Mouse (Mus musculus) c-Kit-positive CD71-positive TER-119-positive erythroid progenitor cells, embryonic 14.5 days (primary cell): ENCODE measurements at regions not wholly inside any gene's neighbourhood (a gene's known extent, or its start where the extent isn't known, plus 50 kb on each side); places are given as distances from the start of the nearest gene placed in this dataset.
A peak's percentile ranks its signal among the peaks of the same experiment; 100 is the strongest.

Experiments
- DNase-seq: peaks from one replicate; pipeline ENCODE4 v3.0.0-alpha.2; 2013; ENCODE audit warnings: low spot score

DNA sequence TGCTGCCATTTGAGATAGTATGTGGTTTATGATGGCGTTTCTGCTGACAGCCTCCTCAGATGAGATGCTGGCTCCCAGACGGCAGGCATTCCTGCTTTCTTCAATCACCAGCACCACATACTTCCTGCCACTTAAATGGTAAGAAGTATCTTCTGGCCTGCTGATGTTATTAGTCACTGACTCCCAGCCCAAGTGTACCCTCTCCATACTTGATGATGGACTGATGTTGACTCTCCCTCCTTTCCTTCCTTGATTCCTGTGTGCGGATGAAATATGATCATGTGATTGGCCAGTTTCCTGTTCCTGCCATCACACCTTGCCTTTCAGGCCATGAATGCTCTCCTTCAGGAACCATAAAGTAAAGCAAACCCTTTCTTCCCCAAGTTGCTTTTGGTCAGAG is 50.8 kb upstream of the Rpl10-ps3 start:
- no peak for DNase-seq

DNA sequence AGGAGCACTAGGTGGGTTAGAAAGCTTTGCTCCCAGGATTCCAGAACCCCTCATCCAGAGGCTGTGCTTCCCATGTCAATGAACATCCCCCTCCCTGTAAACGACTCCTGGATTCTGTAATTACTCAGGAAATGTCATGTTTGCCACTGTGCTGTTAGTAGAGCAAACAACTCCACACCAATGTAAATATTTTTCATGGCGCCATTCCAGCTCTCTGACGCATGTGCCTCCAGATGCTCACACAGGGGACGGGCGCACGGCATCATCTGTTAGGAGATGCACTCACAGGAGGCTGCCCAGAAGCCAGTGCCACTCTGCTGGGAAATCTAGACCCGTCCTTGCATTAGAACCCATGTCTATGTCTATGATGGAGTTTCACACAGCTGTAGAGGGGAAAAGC is 51.3 kb upstream of the Rpl10-ps3 start:
- no peak for DNase-seq

DNA sequence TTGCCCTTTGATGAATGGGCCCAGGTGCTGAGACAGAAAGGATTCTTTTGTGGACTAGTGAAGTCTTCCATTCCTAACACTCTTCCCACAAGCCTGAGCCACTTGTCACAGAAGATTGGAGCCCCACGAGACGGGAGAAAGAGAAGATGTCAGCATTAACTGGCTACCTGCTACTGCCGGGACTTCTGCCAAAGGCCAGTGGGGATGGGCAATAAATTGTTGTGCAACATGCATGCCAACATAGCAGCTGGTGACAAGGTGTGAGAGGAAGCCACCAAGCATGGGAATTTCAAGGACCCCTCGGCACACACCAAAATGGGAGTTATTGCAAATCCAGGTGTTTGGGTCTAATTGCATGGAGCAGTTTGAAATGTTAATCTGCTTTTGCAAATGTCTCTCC is 63.6 kb upstream of the Rpl10-ps3 start:
- no peak for DNase-seq

DNA sequence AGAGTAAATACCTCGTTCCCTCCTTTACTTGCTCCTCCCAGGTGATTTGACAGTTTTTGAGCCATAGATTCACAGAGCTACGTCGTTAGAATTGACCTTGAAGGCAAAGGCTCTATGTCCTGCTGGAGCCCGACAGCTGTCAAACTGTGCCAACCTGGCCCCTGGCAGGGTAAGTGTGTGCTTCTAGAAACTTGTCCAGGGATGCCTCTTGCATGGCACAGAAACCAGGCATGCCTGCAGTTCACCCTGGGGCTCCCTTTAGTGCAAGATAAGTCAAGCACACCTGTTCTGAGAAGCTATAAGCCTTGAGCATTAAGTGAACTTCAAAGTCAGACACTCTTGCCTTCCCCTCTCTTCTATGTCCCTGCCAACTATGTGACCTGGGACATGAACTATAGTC is 64.1 kb upstream of the Rpl10-ps3 start:
- DNase-seq: no peak

DNA sequence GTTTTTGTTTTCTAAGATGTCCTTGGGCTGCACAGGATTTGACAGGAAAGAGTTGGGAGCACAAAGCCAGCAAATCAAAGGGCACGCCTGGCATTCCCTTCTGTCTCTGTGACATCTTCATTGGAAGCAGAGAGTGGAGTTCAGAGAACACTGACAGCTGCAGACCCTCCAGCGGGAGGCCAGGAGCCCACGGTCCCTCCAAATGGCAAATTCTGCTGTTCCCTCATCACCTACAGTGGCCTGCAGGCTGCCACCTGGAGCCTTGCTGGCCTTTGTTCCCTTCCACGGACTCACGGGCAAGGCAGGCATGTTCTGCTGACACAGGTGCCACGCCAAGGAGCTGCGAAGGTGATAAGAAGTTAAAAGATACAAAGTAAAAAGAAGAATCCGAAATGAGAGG is 68.2 kb upstream of the Rpl10-ps3 start:
- DNase-seq: no peak

DNA sequence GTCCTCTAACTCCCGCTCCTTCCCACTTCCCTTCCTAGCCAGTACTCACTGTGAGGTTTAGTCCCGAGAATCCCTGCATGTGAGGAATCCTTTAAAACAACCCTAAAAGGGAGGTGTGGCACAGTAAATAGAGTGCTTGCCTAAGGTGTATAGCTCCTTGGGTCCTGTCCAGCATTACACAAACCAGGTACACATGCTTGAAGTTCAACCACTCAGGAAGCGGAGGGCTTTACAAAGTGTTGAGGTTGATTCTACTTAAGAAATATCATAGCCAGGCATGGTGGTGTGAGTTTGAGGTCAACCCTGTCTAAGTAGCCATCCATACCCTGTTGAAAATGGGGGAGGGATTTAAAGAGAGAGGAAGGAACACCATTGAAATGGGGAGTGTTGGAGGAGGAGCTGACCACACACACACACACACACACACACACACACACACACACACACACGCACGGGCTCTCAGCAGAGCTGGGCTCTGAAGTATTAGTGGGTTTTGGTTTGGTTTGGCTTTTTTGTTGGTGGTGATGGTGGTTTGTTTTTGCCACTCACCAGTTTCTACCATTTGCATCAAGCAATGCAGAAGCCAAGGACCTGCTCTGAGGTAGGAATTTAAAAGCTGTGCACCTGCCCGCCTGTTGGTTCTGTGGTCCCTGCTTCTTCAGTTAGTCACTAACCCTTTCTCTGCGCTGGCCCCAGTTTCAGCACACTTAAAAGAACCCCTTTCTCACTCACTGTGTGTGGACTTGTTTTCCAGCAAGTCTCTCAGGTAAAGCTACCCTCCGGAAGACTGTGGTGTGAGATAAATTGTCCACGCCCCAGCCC is 69.0 kb upstream of the Rpl10-ps3 start:
- no peak for DNase-seq

DNA sequence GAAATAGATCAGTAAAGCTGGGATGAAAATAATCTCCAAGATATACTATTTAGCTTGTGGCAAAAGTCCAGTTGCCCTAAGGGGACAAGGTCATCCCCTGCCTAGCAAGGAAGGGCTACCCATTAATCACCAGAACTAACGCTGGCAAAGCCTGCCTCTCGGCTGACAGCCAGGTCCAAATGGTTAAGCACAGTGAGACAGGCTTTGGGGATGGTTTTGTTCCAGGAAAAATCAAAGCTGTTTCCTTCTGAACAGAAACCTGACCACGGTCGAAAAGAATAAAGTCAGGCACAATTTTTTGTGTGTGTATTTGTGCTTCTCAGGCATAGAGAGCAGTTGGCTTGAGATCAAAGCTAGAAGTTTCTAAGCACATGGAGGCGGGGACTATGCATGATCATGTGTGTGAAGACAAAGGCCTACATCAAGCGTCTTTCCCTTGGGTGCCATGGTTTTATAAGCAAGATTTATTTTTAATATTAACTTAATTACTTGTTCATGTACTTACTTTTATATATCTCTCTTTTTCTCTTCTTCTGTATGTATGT is 70.1 kb upstream of the Rpl10-ps3 start:
- DNase-seq: no peak

DNA sequence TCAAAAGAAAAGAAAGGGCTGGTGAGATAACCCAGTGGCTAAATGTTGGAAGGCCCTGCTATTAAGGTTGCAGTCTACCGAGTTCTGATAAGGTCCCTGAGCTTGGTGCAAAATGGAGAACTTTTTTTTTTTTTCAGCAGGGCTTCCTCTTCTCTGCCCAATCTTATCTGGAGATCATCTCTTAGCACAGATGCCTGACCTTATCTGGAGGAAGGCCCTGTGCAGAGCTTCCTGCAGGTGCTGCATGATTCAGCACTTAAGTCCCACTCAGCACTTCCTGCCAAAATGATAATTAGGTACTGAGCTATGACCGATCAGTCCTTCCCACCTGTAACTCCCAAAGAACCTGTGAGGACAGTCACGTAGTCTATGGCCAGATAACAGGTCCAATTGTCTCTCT is 71.9 kb upstream of the Rpl10-ps3 start:
- no peak for DNase-seq

DNA sequence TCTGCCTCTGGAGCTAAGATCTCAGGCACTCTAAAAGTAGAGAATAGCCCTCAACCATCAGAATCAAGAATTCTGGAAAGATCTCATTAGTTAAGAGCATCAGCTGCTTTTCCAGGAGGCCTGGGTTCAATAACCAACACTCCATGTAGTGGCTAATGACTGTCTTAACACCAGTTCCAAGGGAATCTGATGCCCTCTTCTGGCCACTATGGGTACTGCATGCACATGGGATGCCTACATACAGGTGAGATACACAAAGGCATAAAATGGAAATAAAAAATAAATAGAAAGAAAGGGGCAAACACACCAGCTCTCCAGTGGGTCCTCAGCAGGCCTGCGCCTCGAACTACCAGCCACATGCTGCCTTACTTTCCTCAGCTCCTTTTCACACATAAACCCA is 73.3 kb upstream of the Plet1 start:
- DNase-seq: peak; percentile 11

DNA sequence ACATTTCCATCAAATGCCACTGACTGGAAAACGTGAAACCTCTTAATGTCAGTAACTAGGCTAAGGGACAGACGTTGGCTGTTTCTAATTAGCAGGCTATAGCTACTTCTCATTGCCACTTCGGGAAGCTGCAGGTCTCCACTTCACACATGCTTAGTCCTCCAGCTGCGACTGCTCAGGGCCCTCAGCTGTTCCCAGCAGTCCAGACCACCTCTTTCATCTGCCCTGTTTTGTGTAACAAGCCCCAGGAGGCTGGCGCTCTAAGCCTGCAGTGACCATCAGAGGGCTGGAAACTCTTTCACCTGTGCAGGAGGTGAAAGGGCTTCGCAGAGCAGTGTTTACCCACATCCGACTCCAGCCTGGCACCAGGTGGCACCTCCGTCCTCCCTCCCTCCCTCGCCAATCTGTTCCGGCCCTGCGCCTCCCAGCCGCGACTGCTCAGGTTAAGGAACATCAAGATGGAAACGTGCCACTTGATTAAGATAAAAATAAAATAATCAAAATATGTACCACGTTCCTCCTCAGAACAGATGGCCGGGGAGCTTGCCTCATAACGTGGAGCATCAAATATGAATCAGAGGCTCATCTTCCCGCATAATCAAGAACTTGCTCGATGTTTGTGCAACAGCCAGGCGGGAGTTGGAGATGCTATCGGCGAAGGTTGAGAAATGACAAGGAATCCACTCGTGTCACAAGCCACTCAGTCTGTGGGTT is 72.6 kb upstream of the Plet1 start:
- DNase-seq: no peak

DNA sequence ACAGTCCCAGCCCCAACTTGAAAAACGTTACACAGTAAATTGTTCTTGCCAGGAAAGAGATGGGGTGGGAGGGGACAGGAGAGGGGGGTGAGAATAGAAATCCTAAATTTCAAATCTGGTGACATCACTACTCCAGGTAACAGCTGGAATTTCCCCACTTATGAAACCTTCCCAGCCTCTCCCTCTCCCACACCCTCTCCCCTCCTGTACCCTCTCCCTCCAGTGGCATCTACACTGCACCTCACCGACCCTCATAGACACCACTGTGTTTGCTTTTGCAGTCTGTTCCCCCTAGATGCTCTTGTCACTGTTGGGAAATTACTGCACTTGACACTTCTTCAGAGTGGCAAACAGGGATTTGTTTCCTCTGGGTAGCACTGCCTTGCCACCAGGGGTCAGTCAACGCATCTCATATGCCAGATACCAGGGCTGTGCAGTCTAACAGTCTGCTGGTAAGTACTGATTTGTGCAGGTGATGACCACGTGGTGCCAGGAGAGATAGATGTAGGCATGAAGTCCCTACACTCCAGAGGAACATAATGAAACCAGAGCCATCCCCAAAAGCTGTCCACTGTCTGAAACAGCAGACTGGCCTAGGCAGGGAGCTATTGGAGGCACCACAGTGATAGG is 68.3 kb upstream of the Plet1 start:
- no peak for DNase-seq

DNA sequence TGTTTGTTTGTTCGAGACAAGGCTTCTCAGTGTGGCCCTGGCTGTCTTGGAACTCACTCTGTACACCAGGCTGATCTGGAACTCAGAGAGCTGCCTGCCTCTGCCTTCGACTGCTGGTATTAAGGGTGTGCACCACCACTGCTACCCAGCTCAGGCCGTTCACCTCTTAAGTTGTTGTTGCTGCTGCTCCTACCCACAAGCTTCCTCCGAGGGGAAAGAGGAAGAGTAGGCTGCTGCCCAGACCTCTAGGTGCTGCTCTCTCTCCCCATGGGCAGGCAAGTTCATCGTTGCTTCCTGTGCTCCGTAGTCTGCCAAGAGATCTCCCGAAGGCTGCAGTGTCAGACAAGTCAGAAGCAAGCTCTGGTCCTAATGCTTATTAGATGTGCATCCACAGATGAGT is 64.2 kb upstream of the Plet1 start:
- no peak for DNase-seq

DNA sequence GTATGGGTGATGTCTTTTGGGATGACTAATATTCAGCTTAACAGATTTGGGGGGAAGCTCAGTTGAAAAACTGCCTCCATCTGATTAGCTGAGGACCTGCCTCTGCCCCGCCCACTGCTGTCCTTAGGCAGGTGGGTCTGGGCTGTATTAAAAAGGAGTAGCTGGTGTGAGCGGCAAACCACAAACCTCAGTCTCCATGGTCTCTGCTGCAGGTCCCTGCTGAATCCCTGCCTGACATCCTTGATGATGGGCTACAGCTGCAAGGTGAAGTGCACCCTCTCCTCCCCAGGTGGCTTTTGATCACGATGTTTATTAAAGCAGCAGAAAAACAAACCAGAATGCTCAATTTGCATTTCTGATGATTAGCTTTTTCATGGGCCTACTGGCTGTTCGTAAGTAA is 60.8 kb upstream of the Plet1 start:
- DNase-seq: no peak

DNA sequence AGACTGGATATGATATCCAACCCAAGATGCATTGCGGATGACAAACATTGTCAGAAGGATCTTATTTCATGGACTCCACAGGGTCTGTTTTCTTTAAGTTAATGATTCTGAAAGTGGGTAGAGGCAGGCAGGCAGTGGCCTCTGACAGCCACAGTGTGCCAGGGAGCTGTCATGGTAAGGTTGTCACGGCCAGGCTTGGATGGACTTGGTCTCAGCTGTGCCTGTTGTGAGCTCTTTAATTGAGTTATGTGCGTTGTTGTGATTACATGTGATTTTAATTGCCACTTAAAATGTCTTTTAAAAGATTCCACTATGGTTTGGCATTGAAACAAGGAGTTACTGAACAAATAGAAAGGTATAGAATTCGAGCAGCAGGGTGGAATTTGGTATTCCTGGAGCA is 60.3 kb upstream of the Plet1 start:
- no peak for DNase-seq

DNA sequence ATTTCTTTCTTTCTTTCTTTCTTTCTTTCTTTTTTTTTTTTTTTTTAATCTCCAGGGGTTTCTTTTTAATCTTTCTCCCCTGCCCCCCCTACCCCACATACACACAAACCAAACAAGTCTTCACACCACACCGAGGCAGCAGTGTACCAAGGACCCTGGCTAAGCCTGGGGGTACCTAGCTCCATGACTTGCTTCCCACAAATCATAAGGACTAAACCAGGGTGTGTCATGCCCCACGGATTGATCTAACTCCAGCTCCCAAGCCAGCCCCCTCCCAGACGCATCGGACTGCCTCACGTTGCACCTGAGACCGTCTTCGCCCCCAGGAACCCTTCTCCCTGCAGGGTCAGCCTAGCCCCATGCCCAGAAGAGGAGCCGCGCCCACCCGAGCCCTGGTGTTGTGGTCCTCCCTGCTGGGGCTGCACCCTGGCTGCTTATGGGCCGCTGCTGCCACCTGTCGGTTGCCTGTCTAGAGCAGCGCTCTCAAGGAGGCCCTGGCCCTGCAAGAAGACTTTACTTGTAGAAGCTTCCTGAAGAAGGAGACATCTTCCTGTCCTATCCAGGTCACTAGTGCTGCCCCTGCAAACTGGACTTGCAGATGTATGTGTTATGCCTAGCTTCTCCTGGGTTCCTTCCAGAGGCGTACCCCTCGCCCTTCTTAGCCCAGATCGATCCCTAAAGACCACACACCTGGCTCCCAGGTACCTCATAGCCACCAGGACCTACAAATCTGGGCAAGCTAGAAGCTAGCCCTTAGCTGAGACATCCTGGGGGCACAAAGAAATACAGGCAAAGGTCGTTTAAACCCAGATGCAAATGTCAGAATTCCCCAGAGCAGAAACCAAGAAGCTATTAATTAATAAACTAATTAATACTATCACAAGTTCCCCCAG is 56.2 kb upstream of the Plet1 start:
- no peak for DNase-seq

DNA sequence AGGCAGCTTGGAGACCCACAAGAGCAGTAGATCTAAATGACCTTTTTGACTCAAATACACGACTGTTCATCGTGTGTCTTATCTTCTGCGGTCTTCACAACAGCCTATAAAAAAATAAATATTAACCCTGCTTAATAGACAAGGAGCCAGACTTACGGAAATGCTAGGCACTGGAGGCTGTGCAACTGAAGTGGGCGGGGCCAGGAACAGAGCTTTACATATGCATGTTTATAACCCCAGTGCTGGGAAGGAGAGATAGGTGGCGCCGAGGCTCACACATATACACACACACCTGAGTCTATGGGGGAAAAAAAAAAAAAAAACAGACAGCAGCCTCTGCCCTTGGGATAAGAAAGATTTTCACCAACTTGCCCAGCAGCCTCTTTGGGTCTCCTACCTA is 55.6 kb upstream of the Plet1 start:
- DNase-seq: no peak

DNA sequence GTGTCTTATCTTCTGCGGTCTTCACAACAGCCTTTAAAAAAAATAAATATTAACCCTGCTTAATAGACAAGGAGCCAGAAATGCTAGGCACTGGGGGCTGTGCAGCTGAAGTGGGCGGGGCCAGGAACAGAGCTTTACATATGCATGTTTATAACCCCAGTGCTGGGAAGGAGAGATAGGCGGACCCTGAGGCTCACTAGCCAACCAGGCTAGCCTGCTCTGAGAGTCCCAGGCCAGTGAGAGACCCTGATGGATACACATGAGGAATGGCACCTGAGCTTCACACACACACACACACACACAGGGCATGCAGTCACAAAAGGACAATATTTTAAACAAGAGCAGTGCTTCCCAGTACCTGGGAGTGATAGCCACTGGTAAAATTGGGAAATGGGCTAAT is 54.1 kb upstream of the Plet1 start:
- DNase-seq: no peak

DNA sequence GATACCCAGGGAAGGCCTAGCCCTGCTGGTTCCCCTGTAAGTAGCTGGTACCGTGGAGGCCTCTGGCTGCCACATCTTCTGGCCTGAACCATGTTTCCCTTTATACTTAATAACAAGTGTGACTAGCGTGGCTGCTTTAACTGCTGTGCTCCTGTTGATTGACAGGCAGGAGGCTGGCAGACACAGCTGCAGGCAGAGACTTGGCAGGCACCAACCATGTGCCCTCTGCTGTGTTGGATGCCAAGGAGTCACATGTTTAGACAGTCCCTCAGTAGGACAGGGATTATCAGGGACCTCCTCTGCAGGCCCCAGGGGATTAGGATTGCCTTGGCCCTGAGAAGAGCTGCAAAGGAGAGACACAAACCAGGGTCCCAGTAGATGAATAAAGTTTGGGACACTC is 53.6 kb upstream of the Plet1 start:
- no peak for DNase-seq

DNA sequence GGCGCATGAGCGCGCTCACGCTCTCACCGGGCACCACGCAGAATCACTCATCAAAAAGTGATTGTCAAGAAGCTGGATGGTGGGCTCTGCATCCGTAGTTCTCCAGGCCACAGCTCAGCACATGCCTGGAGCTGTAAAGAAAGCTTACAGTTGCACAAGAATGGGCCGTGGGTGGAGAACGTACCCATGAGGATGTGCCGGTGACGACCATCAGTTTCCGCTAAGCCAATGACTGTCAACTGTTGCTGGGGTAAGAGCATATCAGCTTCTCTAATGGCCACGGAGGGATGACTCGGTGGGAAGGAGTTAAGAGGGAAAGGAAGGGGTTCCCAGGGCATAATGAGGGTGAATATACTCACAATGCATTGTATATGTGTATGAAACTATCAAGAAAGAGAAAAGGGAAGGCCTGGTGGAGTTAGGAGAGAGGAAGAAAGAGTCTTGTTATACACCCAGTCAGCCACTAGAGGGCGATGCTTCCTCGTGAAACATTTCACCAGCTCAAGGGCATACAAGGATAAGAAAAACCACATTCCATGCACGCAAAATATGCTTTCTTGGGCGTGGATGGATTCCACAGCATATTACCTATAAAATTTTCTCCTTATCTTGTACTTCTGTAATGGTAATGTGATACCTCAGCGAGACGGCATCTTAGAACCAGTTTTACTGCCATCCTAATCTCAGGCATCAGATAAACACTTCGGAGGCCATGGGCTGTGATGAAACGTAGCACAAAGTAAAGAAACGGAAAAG is 50.4 kb upstream of the Plet1 start:
- peak; percentile 58 for DNase-seq
